Comparison of ENCODE assay signal across 19 mouse cellular contexts in the genomic region with DNA sequence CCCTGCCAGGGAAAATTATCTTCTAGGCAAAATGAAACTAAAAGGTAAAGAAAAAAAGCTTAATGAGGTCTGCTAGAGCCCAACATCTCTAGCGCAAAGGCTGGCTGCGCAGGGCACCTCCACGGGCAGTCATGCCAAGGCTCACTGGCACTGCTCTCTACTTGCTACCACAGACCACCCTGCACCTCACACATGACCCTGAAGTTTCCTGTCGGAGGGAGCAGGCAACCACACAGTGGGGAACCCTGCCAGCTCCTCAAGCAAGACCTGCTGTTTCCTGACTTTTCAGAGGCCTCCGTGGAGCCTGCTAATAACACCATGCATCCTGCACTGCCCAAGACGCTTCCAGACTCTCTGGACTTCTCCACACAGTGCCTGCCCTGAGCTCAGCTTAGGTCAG.
"Had no signal": no experiment of that assay in that cellular context is flagged by ENCODE, and none has a peak within 500 bp of the region (broad histone marks: within the 10 kb centered on the region; RNA-seq: fewer than 3 reads in every experiment).

No protein-coding gene starts in this region.

- H3K4me2 ChIP-seq: limb, embryonic 12.5 days; limb, embryonic 15.5 days; liver, embryonic 12.5 days; liver, embryonic 15.5 days; lung, embryonic 15.5 days; midbrain, embryonic 11.5 days had no signal

- ATAC-seq: liver, embryonic 12.5 days had no signal

- H3K27ac ChIP-seq: kidney, postnatal 0 days; layer of hippocampus, adult 2 months; limb, embryonic 12.5 days; limb, embryonic 15.5 days; liver, embryonic 12.5 days; liver, embryonic 15.5 days; lung, embryonic 15.5 days; stomach, postnatal 0 days had no signal

- H3K9ac ChIP-seq: limb, embryonic 12.5 days; limb, embryonic 15.5 days; liver, embryonic 12.5 days; liver, embryonic 15.5 days; lung, embryonic 15.5 days had no signal

- DNase-seq: kidney, postnatal 25 days; layer of hippocampus, adult 9-11 months; lung, adult 18-20 months; lung, postnatal 10 days; lung, postnatal 36 days; midbrain, embryonic 14.5 days; thymus, adult 2 months; thymus, postnatal 14 days; thymus, postnatal 4 days had no signal

- H3K36me3 ChIP-seq: limb, embryonic 12.5 days; limb, embryonic 15.5 days; liver, embryonic 12.5 days; liver, embryonic 15.5 days; lung, embryonic 15.5 days had no signal

- H3K27me3 ChIP-seq: limb, embryonic 12.5 days; limb, embryonic 15.5 days; liver, embryonic 12.5 days; liver, embryonic 15.5 days; lung, embryonic 15.5 days had no signal

- H3K9me3 ChIP-seq: limb, embryonic 12.5 days; limb, embryonic 15.5 days; liver, embryonic 12.5 days; liver, embryonic 15.5 days; lung, embryonic 15.5 days; megakaryocyte, embryonic 14.5 days had no signal

- H3K4me3 ChIP-seq: layer of hippocampus, adult 2 months; limb, embryonic 12.5 days; limb, embryonic 15.5 days; liver, embryonic 12.5 days; liver, embryonic 15.5 days; lung, embryonic 15.5 days; megakaryocyte, embryonic 14.5 days had no signal

- H3K4me1 ChIP-seq: liver, embryonic 12.5 days; liver, embryonic 15.5 days; megakaryocyte, embryonic 14.5 days had no signal
